Mouse (Mus musculus) bone marrow macrophage, adult 2 months (primary cell): ENCODE measurements around the gene Gpbp1. TPM values are rescaled to one million over a fixed set of nuclear protein-coding genes. Genes with fewer than 3 reads are reported as not detected.

Experiments used
- H3K27ac ChIP-seq: 2 replicates; pipeline ENCODE4 v1.5.1; 2012; ENCODE audit warnings: low read depth, low read length; ENCODE audit not compliant: insufficient read depth
- H3K4me1 ChIP-seq: 2 replicates; pipeline ENCODE4 v1.6.1; 2012; ENCODE audit warnings: low read length; ENCODE audit not compliant: control insufficient read depth, insufficient read depth
- H3K4me3 ChIP-seq: 2 replicates; pipeline ENCODE4 v1.5.1; 2012; ENCODE audit warnings: mild to moderate bottlenecking, low read length, moderate library complexity; ENCODE audit not compliant: insufficient read depth
- CTCF ChIP-seq: IDR thresholded peaks from 2 replicates; pipeline ENCODE4 v1.5.1; 2012; ENCODE audit warnings: low read depth, mild to moderate bottlenecking, low read length, moderate library complexity
- POLR2A ChIP-seq: IDR thresholded peaks from 2 replicates; pipeline ENCODE4 v1.6.1; 2012; ENCODE audit warnings: mild to moderate bottlenecking, low read depth, low read length, borderline replicate concordance
- polyA plus RNA-seq: library from polyadenylated mRNA; stranded (reverse); fragments of >200 nt; gene quantifications from 2 replicates; pipeline ENCODE4 v1.2.4, GENCODE M21; 2012; ENCODE audit not compliant: missing spikeins, insufficient read depth, insufficient read length

The Gpbp1 gene
- polyA plus RNA-seq, 1 experiment = 47.7 TPM

DNA sequence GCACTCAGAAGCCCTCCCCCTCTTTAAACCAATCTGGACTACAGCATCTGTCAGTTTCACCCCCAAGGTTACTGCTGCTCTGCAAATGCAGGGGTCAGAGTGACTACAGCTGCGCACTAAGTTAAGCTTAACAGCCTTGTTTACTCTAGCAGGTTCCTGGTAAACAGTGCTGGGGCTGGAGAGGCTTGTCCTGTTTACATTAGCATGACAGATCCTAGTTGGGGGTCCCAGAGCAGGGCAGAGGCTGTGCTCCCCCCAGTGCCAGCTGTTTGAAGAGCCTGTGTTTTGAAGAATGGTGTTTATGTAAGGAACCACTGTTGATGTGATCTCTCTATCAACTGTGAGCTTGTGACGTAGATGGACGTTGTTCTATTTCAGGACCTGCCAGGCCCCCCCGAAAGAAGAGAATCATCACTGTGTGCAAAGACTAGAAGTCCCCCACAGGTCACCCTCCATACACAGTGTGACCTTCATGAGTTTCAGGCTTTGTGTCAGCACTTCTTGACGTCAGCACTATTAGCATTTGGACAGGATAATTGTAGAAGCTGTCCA is 92.2 kb downstream of the Gpbp1 start:
- TF ChIP-seq POLR2A = no peak
- no peak for TF ChIP-seq CTCF
- Histone ChIP-seq H3K4me1 (no peaks in the 10 kb centered on the region), H3K27ac (no peak overlapping the region), H3K4me3 (no peak overlapping the region)

DNA sequence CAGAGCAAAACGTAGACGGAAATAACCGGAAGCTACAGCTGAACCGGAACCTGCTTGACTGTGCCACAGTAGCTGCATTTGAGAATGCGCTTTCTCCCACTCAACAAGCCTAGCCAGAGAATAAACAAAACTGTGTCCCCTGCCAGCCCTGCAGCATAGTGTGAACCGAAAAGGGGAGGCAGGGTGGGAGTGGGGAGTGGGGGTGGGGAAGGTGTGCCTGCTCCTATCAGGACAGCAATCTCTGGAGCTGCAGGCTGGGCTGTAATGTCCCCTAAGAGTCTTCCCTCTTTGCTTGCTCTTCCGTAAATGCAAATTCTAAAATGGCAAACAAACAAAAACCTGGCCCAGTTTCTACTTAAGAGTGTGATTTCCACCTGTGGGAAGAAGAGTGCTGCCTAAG is 92.8 kb downstream of the Gpbp1 start:
- no peaks in the 10 kb centered on the region for H3K4me1 ChIP-seq
- no peak overlapping the region for H3K4me3 ChIP-seq
- H3K27ac ChIP-seq = no peak overlapping the region
- no peak for TF ChIP-seq CTCF
- TF ChIP-seq POLR2A = no peak

DNA sequence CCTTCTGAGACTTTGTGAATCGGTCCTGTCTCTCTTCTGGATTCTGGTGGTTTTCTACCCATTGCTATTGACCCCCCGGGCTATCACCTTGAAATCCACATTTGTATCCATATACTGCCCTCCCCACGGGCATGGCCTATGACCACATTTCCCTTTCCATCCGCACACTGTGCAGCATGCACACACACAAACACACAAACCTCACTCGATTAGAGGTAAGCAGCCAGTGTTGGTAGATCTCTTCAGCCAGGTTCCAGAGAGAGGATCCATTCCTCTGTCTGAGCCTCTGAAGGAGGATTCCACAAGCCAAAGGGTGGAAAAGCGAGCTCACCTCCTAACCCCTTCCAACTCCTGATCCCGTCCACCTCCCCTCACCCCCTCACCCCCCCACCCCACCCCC is 94.4 kb downstream of the Gpbp1 start:
- Histone ChIP-seq H3K27ac (no peak overlapping the region), H3K4me3 (no peak overlapping the region), H3K4me1 (no peaks in the 10 kb centered on the region)
- TF ChIP-seq CTCF (no peak), POLR2A (no peak)

DNA sequence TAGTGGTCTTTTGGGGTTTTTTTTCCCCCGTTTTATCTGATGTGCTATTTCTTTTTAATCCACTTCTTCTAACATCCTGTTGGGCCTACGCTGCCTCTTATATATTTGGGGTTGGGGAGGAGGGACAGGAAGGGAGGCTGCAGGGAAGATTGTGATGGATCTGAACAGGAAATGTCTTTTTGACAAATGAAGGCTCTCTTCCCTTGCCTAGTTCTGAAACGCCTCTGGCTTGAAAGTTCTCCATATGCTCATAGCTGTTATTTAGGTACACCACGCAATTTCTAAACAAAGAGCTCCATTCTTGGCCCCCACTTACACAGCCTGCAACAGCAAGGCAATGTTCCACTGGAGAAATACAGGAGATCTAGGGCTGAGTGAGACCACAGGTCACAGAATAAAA is 95.0 kb downstream of the Gpbp1 start:
- no peak overlapping the region for H3K4me3 ChIP-seq
- no peaks in the 10 kb centered on the region for H3K4me1 ChIP-seq
- no peak for TF ChIP-seq POLR2A
- no peak overlapping the region for H3K27ac ChIP-seq

DNA sequence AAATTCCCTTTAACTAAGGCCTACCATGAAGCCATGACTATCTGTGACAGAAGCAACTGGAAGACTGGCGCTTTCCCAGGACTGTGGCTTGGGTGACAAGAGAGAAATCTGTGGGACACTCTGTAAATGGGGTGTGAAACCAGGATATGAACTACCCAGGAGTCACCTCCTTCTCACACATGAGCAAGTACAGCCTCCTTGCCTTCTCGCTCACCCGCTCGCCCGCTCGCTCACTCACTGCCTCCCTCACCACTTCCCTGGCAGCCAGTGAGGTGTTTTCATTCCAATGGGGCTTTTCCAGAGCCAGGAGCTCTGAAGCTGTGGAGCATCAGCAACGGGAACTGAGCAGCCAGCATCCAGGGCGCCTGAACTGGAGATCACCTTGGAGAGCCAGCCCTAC is 95.6 kb downstream of the Gpbp1 start:
- no peak overlapping the region for H3K4me3 ChIP-seq
- TF ChIP-seq CTCF = no peak
- TF ChIP-seq POLR2A = no peak
- no peak overlapping the region for H3K27ac ChIP-seq
- no peaks in the 10 kb centered on the region for H3K4me1 ChIP-seq

DNA sequence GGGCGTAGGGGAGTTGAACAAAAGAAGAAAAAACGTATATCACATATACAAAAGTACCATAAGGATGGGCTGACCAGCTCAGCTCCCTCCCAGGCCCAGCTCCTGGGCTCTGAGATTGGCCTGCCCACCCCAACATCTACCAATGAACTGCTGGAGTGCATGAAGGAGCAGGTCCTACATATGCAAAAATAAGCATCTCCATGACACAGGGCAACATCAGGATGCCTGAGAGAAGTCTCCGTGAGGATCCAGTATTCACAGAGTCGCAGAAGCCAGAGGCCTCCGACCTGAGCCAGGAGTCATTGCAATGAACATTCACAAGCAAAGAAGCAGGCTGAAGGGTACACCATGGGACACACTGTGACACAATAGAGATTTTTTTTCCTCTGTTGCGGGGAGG is 96.5 kb downstream of the Gpbp1 start:
- no peak overlapping the region for H3K27ac ChIP-seq

DNA sequence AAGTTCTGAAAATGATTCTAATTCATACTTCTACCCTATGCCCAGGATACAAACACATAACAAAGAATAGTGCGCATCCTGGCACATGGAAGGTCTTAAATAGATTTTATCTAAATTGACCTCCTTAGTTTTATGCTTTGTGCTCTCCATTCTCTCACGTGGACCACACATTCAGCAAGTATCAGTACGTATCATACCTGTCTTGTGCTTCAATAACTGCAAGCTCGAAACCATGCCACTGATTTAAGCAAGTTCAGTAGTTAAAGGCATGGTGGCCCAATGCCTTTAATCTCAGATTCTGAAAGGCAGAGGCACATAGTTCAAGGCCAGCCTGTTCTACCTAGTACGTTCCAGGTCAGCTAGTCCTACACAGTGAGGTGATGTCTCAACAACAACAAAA is 98.5 kb downstream of the Gpbp1 start:
- TF ChIP-seq CTCF = no peak
- no peak for TF ChIP-seq POLR2A
- Histone ChIP-seq H3K4me3 (no peak overlapping the region), H3K4me1 (no peaks in the 10 kb centered on the region), H3K27ac (no peak overlapping the region)

More for the DNA sequence above, 96.5 kb downstream of the Gpbp1 start:
- TF ChIP-seq CTCF = no peak
- no peak for TF ChIP-seq POLR2A
- Histone ChIP-seq H3K4me1 (no peaks in the 10 kb centered on the region), H3K4me3 (no peak overlapping the region)

DNA sequence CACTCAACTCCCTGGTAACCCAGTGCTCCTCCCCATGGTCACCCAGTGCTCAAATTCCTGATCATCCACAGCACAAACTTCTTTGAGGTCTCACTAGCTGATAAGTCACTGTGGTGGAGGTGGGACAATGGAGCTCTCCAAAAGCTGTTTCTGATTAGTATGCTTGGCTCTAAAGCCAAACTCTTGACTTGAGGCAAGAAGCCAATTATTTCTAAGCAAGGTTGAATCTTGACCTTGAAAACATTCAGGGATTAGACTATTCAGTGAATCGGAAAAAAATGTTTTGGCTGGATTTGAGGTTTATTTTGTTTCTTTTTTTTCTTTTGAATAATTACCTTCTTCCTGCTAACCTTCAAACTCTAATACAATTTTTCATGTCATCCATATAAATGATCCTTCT is 98.9 kb downstream of the Gpbp1 start:
- Histone ChIP-seq H3K4me1 (no peaks in the 10 kb centered on the region), H3K4me3 (no peak overlapping the region), H3K27ac (no peak overlapping the region)
- TF ChIP-seq CTCF = no peak

DNA sequence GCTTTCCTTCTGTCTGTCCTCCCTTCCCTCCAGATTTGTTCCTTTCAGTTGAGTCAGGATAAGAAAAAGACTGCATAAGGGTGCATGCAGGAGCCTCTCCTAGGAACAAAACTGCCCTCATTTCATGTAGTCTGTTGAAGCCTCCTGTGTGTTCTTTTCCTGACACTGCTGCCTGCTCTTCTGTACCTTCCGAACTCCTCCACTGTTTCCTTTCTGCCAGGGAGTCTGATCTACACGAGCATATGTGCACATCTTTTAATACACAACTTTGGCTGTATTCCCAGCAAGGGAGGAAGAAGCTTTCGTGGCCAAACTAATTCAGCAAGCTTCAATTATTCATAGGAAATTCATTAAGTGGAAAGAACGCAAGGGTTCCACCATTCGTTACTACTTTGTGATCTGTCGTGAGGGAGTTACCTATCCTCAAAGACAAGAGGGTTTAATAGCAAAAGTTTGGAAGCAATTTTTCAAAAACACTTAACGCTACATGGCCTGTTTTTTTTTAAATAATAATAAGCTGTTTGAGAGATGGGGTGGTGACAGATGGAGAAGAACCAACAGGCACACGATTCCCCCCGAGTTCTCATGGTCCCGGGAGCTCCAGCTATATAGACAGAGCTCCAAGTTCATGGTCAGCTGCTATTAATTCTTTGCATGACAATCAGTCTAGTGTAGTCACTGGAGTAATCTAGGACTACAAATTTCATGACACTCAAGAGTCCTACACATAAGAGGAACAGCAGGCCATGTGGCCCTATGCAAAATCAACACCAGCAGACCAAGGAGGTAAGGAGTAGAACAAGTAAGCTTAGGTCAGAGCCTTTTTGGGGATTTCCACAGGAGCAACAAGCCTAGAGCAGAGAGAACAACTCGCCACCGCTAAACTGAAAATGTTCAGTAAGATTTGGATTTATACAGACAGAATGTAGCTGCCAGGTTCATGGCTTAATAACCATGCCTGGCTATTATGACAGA is 105.6 kb downstream of the Gpbp1 start:
- TF ChIP-seq CTCF = no peak
- no peak overlapping the region for H3K27ac ChIP-seq
- H3K4me3 ChIP-seq = no peak overlapping the region

More for the DNA sequence above, 105.6 kb downstream of the Gpbp1 start:
- no peaks in the 10 kb centered on the region for H3K4me1 ChIP-seq

Other genes starting within 250 kb of the Gpbp1 start
- not detected in 2 replicates for gene Actbl2, start 235.1 kb downstream of the Gpbp1 start, polyA plus RNA-seq
- gene Gm49496, start 59.8 kb upstream of the Gpbp1 start, polyA plus RNA-seq = not detected in 2 replicates
- gene Gm10198, start 102.7 kb upstream of the Gpbp1 start, polyA plus RNA-seq = not detected in 2 replicates
- gene Mier3, start 190.9 kb upstream of the Gpbp1 start, polyA plus RNA-seq = 8.5 and 13.2 TPM in 2 replicates